Mouse (Mus musculus) lung, postnatal 0 days (tissue): Measurements from ENCODE around the gene Gal3st1. TPM values are rescaled to one million over a fixed set of nuclear protein-coding genes. Genes with fewer than 3 reads are reported as not detected.

Source experiments
- ATAC-seq: fragments of 200-750 bp; cut with Nextera tagmentation; 2 replicates; pipeline ENCODE4 v1.8.0; 2017; ENCODE audit warnings: moderate library complexity
- DNase-seq: peaks from one replicate; pipeline ENCODE4 v3.0.0-alpha.2; 2016; ENCODE audit warnings: low spot score
- H3K27ac ChIP-seq: fragments of 300-500 bp; sonication (generic); 2 replicates; pipeline ENCODE4 v1.5.1; 2014; ENCODE audit warnings: antibody characterized with exemption, mild to moderate bottlenecking, low read length, mixed read lengths
- H3K27me3 ChIP-seq: fragments of 300-500 bp; sonication (generic); replicated peaks from 2 replicates; pipeline ENCODE4 v1.6.1; 2014; ENCODE audit warnings: low read length, mixed read lengths; ENCODE audit not compliant: insufficient read depth
- H3K36me3 ChIP-seq: fragments of 300-500 bp; sonication (generic); 2 replicates; pipeline ENCODE4 v1.6.1; 2014; ENCODE audit warnings: low read length, mixed read lengths; ENCODE audit not compliant: insufficient read depth
- H3K4me1 ChIP-seq: fragments of 300-500 bp; sonication (generic); 2 replicates; pipeline ENCODE4 v1.6.1; 2014; ENCODE audit warnings: antibody characterized with exemption, low read depth, low read length, mixed read lengths; ENCODE audit not compliant: insufficient read depth
- H3K4me2 ChIP-seq: fragments of 300-500 bp; sonication (generic); replicated peaks from 2 replicates; pipeline ENCODE4 v1.6.1; 2014; ENCODE audit warnings: low read depth, mild to moderate bottlenecking, low read length, moderate library complexity, mixed read lengths
- H3K4me3 ChIP-seq: fragments of 300-500 bp; sonication (generic); 2 replicates; pipeline ENCODE4 v1.5.1; 2014; ENCODE audit warnings: low read depth, low read length
- H3K9ac ChIP-seq: fragments of 300-500 bp; sonication (generic); replicated peaks from 2 replicates; pipeline ENCODE4 v1.6.1; 2014; ENCODE audit warnings: low read depth, mild to moderate bottlenecking
- H3K9me3 ChIP-seq: fragments of 300-500 bp; sonication (generic); 2 replicates; pipeline ENCODE4 v1.6.1; 2016; ENCODE audit warnings: low read length, mixed read lengths
- CTCF ChIP-seq: IDR thresholded peaks from 2 replicates; pipeline ENCODE4 v1.5.1; 2016; ENCODE audit warnings: antibody characterized with exemption, mild to moderate bottlenecking
- EP300 ChIP-seq: IDR thresholded peaks from 2 replicates; pipeline ENCODE4 v1.6.1; 2016; ENCODE audit warnings: antibody characterized with exemption, mild to moderate bottlenecking, control low read depth
- WGBS: fragments of 180-500 bp; shearing (Covaris S2); extraction: QIAGEN DNeasy Blood & Tissue Kit; methylation state at CpG from one replicate; pipeline ENCODE4 v1.1.7; 2014; 5-methylcytosine and 5-hydroxymethylcytosine counted together
- polyA plus RNA-seq: library from polyadenylated mRNA; unstranded; fragments of >200 nt; fragmentation: Nextera tagmentation; extraction: Ambion mirVana; gene quantifications from 2 replicates; pipeline ENCODE4 v1.2.1, GENCODE M21; 2015

Gal3st1 gene
- polyA plus RNA-seq, 1 experiment from 2014 or later: 20.5 TPM

DNA sequence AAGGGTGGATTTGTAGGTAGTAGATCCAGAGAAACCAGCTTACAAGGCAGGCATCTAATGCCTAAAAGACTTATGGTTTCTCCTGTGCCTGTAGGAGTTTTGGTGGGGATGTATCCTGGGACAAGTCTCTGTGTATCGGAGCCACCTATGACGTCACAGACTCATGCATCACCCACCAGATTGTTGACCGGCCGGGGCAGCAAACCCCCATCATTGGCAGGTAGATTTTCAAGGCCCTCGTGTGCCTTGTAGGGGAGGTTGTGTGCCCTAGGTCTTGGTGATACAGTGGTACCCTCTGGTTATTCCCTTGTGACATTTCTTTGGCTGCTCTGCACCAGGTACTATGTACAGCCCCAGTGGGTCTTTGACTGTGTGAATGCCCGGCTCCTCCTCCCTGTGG, 6.8 kb upstream of the Gal3st1 start, which contains the start of gene 4930556J24Rik:
4930556J24Rik (minus strand) TSS at position 101 of the 400 bp plus-strand sequence.
- Histone ChIP-seq H3K27ac (no peak within 1 kb of the TSS), H3K4me2 (no peak within 1 kb of the TSS), H3K27me3 (no peaks in the 10 kb centered on the region), H3K36me3 (peaks cover 36% of the 10 kb centered on the region), H3K9me3 (no peaks in the 10 kb centered on the region), H3K4me3 (no peak within 1 kb of the TSS), H3K4me1 (no peaks in the 10 kb centered on the region), H3K9ac (no peak within 1 kb of the TSS)
- 96% methylated on average over 6 of the region's 6 CpGs for WGBS
- TF ChIP-seq CTCF (no peak), EP300 (no peak)
- ATAC-seq: no peak
- no peak for DNase-seq

DNA sequence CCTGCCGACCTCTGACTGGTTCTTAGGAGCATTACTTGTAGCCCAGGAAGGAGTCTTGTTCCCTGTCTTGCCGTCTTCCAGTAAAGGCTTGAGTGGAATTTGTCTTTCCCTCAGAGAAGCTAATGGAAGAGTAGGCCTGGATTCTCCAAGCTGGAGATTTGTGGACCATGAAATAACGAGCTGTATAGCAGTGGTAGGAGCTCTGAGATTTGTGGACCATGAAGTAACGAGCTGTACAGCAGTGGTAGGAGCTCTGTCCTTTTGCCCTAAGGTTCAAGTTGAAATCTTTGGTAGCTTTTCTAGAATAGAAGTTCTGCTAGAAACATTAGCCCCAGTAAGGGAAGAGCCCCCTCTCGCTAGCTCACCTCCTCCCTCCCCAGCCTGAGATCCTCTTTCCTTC, 5.0 kb upstream of the Gal3st1 start:
- Histone ChIP-seq H3K9ac (no peak overlapping the region), H3K9me3 (no peaks in the 10 kb centered on the region), H3K36me3 (peaks cover 25% of the 10 kb centered on the region), H3K27me3 (no peaks in the 10 kb centered on the region), H3K27ac (no peak overlapping the region), H3K4me1 (0 out of 2 replicates have a peak, but pooled peaks cover 3% of the 10 kb centered on the region), H3K4me2 (no peak overlapping the region), H3K4me3 (no peak overlapping the region)
- DNase-seq (no peak), ATAC-seq (no peak)
- no peak for TF ChIP-seq EP300
- TF ChIP-seq CTCF: no peak
- 90% methylated on average over 5 of the region's 5 CpGs for WGBS

DNA sequence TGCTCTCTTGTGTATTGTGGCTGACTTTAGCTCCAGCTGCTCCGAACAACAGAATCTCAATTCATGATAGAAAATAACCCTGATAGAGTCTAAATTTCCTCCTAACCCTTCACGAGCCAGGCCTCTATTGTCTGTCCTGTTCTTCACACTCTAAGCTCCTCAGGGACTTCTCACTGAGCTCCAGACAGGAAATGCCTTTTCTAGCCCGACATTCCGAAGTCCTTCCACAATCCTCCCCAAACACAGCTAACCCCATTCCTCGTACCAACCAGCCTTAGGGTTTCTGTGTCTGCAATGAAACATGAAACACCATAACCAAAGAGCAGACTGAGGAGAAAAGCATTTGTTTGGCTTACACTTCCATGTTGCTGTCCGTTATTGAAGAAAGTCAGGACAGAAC, 1.9 kb upstream of the Gal3st1 start:
- Histone ChIP-seq H3K27me3 (0 out of 2 replicates have a peak, but pooled peaks cover 3% of the 10 kb centered on the region), H3K4me2 (no peak overlapping the region), H3K9me3 (no peaks in the 10 kb centered on the region), H3K36me3 (peaks cover 8% of the 10 kb centered on the region), H3K27ac (no peak overlapping the region), H3K4me1 (0 out of 2 replicates have a peak, but pooled peaks cover 6% of the 10 kb centered on the region), H3K9ac (no peak overlapping the region), H3K4me3 (no peak overlapping the region)
- ATAC-seq: no peak
- no peak for TF ChIP-seq CTCF
- WGBS: 48% methylated on average over 6 of the region's 6 CpGs
- DNase-seq: no peak

DNA sequence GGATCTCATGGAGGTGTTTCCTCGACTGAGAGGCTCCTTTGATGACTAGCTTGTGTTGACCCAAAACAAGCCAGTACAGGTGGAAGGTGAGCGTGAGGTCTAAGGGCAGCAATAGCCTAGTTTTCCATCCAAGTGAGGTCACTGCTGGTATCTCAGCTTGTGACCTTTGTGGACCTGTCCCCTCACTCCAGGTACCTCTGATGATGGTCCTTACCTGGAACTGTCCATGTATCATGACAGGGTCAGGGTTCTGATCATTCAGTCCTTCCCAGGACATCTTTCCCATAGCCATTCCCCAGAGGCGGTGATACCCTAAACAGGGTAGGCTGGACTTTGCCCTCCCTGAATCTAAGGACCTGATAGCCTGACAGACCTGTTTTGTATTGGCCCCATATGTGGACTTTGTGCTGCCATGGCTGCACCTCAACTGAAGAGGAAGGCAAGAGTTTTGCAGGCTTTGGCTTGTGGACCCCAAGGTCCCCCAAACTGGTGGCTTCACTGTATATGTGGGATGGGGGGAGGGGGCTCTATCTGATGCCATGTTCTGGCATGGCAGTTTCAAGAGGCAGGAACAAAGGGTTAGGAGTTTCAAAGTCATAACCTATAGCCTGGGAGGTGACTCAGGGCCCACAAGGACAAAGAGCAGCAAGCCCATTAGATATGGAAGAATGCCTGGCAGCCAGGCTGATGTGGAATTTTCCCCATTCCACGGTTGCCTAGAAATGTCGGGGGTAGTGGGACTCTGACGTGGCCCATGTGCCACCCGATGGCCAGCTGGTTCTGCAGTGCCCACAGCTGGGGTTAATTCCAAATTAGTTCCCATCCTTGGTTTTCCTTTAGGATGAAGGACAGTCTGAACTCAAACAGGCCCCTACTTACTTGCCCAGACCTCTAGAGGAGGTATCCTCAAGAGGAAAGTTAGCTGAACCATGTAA, 894 bp upstream of the Gal3st1 start:
- ATAC-seq: no peak
- Histone ChIP-seq H3K4me3 (no peak overlapping the region), H3K27ac (no peak overlapping the region)

DNA sequence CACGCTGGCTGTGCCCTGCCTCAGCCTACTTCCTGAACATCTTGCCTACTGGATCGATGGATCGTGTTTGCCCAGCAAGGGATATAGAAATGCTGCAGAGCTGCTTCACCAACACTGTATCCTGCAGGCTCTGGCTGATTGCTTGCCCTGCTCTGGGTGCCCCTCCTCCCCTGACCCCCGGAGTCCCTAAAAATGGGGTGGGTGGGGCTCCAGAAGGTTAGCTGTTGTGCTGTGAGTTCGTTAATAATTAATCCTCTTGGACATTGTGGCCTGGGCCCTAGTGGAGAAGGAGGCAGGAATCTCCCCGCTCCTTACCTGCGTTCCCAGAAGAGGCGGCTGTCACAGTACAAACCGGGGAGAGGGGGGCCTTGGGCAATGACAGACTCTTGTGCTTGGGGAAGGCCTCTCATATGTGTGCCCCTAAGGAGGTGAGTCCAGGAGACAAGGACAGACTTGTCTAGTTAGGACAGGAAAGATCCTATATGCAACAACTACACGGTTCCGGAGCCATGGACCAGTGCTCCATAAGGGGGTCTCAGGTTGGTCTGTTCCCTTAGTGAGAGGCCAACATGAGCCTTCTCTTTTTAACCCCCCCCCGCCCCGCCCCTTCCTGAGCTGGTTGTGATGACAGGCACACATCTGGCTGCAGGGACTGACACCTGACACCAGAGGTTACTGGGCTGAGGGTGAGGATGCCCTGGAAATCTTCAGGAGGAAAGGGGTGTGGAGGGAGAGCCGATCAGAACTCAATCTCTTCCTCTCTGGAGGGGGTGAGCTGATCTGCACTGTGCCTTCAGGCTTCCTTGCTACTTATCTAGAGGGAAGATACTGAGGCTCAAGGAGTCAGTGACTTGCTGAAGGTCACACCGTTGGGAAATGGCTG, 668 bp downstream of the Gal3st1 start:
- Histone ChIP-seq H3K27me3 (0 out of 2 replicates have a peak, but pooled peaks cover 3% of the 10 kb centered on the region), H3K9me3 (no peaks in the 10 kb centered on the region), H3K9ac (no peak overlapping the region), H3K27ac (peak overlapping the region; percentile 75), H3K4me2 (peak overlapping the region; percentile 48), H3K36me3 (no peaks in the 10 kb centered on the region; the same call in 1 of the 2 replicates), H3K4me1 (0 out of 2 replicates have a peak, but pooled peaks cover 6% of the 10 kb centered on the region), H3K4me3 (peak overlapping the region; percentile 34)
- 6% methylated on average over 14 of the region's 15 CpGs for WGBS
- ATAC-seq (peak; percentile 91), DNase-seq (peak; percentile 80)
- TF ChIP-seq EP300: no peak

More for the DNA sequence above, 894 bp upstream of the Gal3st1 start:
- DNase-seq: no peak
- Histone ChIP-seq H3K27me3 (0 out of 2 replicates have a peak, but pooled peaks cover 3% of the 10 kb centered on the region), H3K4me1 (0 out of 2 replicates have a peak, but pooled peaks cover 6% of the 10 kb centered on the region), H3K36me3 (peaks cover 3% of the 10 kb centered on the region; the same call in 1 of the 2 replicates), H3K4me2 (no peak overlapping the region), H3K9me3 (no peaks in the 10 kb centered on the region), H3K9ac (no peak overlapping the region)
- WGBS: 58% methylated on average over 7 of the region's 7 CpGs
- TF ChIP-seq CTCF (no peak), EP300 (no peak)

DNA sequence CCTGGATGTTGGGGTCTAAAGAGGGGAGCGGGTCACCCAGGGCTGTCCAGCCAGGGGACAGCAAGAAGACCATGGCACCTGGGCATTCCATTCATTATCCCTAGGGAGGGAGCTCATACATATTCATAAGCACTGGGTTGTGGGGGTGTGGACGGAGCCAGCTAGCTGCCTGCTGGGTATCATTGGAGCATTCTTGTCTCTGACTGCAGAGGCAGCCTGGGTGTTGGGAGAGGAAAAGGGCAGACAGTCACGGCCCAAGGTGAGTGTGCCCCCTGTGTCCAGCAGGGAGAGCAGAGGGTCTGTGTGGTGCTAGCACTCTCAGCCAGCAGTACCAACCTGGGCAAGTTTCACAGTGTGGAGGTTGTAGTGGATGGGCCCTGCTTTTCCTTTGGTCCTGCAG, 6.3 kb downstream of the Gal3st1 start:
- TF ChIP-seq EP300: no peak
- TF ChIP-seq CTCF: no peak

More for the DNA sequence above, 6.3 kb downstream of the Gal3st1 start:
- DNase-seq (no peak), ATAC-seq (no peak)
- Histone ChIP-seq H3K9me3 (no peaks in the 10 kb centered on the region), H3K4me1 (0 out of 2 replicates have a peak, but pooled peaks cover 3% of the 10 kb centered on the region), H3K4me2 (no peak overlapping the region), H3K4me3 (no peak overlapping the region), H3K27ac (no peak overlapping the region), H3K36me3 (no peaks in the 10 kb centered on the region), H3K27me3 (no peaks in the 10 kb centered on the region), H3K9ac (no peak overlapping the region)
- 62% methylated on average over 3 of the region's 3 CpGs for whole genome bisulfite sequencing
